Mouse (Mus musculus): ENCODE data around the gene Fbln7. TPM values are rescaled to one million over a fixed set of nuclear protein-coding genes. Genes with fewer than 3 reads are reported as not detected.

Gene Fbln7
- total and polyA plus RNA-seq, 2 experiments from 2014 or later = 3.3 to 4.3 TPM

- no peak overlapping the region for H3K4me3 ChIP-seq (ENCODE audit: low read length)
- no peaks in the 10 kb centered on the region for H3K4me1 ChIP-seq (ENCODE audit: insufficient read depth, low read length)
- peaks cover 32% of the 10 kb centered on the region for H3K36me3 ChIP-seq (ENCODE audit: insufficient read depth, low read length)
Measured at GRCm38 (mm10) chr2:128838611-128839010, 24.2 kb upstream of the Fbln7 start.

DNA sequence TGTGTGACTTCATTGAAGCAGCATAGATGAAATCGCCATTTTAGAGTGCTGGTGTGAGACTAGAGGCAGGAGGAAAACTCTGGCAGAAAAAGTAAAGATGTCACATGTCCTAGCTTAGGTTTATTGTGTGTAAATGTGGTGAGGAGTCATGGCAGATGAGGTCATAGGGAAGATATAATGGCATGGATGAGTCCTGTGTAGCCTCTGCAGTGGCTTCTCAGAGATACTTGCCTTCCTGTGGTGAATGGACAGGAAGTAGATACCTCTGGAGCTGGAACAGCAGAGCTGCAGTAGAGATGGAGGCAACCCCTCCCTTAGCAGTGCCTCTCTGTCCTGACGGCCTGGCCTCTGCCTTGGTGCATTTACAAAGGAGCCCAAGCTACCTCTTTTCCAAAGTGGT lies 23.3 kb upstream of the Fbln7 start:
- Histone ChIP-seq H3K4me2 (ENCODE audit: low read depth, low read length) (no peak overlapping the region), H3K9me3 (ENCODE audit: low read length) (no peaks in the 10 kb centered on the region), H3K27ac (no peak overlapping the region), H3K4me3 (ENCODE audit: low read length) (no peak overlapping the region), H3K9ac (replicated peaks; ENCODE audit: low read length) (no peak overlapping the region), H3K36me3 (ENCODE audit: insufficient read depth, low read length) (peaks cover 33% of the 10 kb centered on the region), H3K27me3 (ENCODE audit: insufficient read depth, low read length) (no peaks in the 10 kb centered on the region), H3K4me1 (ENCODE audit: insufficient read depth, low read length) (no peaks in the 10 kb centered on the region)
- 84% methylated on average over 2 of the region's 2 CpGs for WGBS
- DNase-seq (ENCODE audit: low spot score) (no peak), ATAC-seq (no peak)
- TF ChIP-seq CTCF (IDR thresholded peaks at IDR 0.05; ENCODE audit: low read depth) = no peak

More at GRCm38 (mm10) chr2:128838611-128839010, 24.2 kb upstream of the Fbln7 start:
- Histone ChIP-seq H3K4me2 (ENCODE audit: low read depth, low read length) (no peak overlapping the region), H3K27ac (no peak overlapping the region), H3K9me3 (ENCODE audit: low read length) (no peaks in the 10 kb centered on the region), H3K27me3 (ENCODE audit: insufficient read depth, low read length) (no peaks in the 10 kb centered on the region), H3K9ac (replicated peaks; ENCODE audit: low read length) (no peak overlapping the region)
- no peak for TF ChIP-seq CTCF (IDR thresholded peaks at IDR 0.05; ENCODE audit: low read depth)
- WGBS = 92% methylated on average over 3 of the region's 3 CpGs
- ATAC-seq (no peak), DNase-seq (ENCODE audit: low spot score) (no peak)

GRCm38 (mm10) chr2:128842437-128842836 lies 20.3 kb upstream of the Fbln7 start:
- no peaks in the 10 kb centered on the region for H3K27me3 ChIP-seq (ENCODE audit: insufficient read depth, low read length)
- no peak for TF ChIP-seq CTCF (IDR thresholded peaks at IDR 0.05; ENCODE audit: low read depth)
- H3K36me3 ChIP-seq (ENCODE audit: insufficient read depth, low read length) = peaks cover 37% of the 10 kb centered on the region
- no peak overlapping the region for H3K9ac ChIP-seq (replicated peaks; ENCODE audit: low read length)
- H3K4me1 ChIP-seq (ENCODE audit: insufficient read depth, low read length) = no peaks in the 10 kb centered on the region
- no peak overlapping the region for H3K4me3 ChIP-seq (ENCODE audit: low read length)
- H3K27ac ChIP-seq = no peak overlapping the region
- WGBS = 95% methylated on average over 8 of the region's 8 CpGs
- ATAC-seq (no peak), DNase-seq (ENCODE audit: low spot score) (no peak)
- H3K9me3 ChIP-seq (ENCODE audit: low read length) = no peaks in the 10 kb centered on the region
- H3K4me2 ChIP-seq (ENCODE audit: low read depth, low read length) = no peak overlapping the region

DNA sequence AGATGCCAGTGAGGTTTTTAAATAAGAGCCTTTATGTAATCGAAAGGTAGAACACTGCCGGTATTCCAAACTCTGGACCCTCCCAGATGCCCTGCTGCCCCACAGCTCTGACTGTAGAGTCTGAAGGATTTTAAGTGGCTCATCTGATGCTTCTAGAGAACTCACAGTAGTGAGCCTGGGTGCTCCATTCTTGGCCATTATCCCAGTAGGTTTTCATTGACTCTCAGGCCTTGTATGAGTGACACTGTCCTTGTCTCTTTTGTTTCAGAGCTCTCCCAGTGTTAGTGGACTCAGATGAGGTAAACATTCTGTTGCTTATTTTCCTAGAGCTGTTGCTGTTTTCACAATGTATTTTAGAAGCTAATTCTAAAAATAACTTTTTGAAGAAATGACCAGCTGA lies 12.7 kb upstream of the Fbln7 start:
- no peak for TF ChIP-seq CTCF (IDR thresholded peaks at IDR 0.05; ENCODE audit: low read depth)
- 86% methylated on average over 2 of the region's 2 CpGs for WGBS
- peaks cover 53% of the 10 kb centered on the region for H3K36me3 ChIP-seq (ENCODE audit: insufficient read depth, low read length)

DNA sequence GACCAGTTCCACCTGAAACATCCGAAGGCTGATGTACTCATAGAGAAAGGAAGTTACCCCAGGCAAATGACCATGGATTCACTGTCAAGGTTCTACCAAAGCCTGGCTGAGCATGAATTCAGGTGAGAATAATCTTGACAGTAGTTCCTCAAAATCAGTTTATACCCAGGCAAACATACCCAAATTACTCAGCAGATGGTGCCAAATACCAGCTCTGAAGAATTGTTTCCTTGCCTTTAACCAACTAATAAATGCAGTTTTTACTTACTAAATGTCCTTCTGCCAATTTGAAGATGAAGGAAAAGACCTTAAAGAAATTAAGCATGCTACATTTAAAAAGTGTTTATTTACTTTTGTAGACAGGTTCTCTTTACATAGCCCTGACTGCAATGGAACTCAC lies 6.1 kb upstream of the Fbln7 start:
- DNase-seq (ENCODE audit: low spot score) (peak; percentile 27), ATAC-seq (no peak)
- H3K9ac ChIP-seq (replicated peaks; ENCODE audit: low read length) = no peak overlapping the region
- 81% methylated on average over 1 of the region's 1 CpGs for WGBS
- peak; percentile 48 for TF ChIP-seq CTCF (IDR thresholded peaks at IDR 0.05; ENCODE audit: low read depth)
- no peaks in the 10 kb centered on the region for H3K27me3 ChIP-seq (ENCODE audit: insufficient read depth, low read length)
- H3K27ac ChIP-seq = no peak overlapping the region
- H3K4me2 ChIP-seq (ENCODE audit: low read depth, low read length) = no peak overlapping the region
- no peaks in the 10 kb centered on the region for H3K9me3 ChIP-seq (ENCODE audit: low read length)
- H3K4me3 ChIP-seq (ENCODE audit: low read length) = no peak overlapping the region
- peaks cover 16% of the 10 kb centered on the region for H3K36me3 ChIP-seq (ENCODE audit: insufficient read depth, low read length)
- no peaks in the 10 kb centered on the region for H3K4me1 ChIP-seq (ENCODE audit: insufficient read depth, low read length)

More for the DNA sequence above, 12.7 kb upstream of the Fbln7 start:
- Histone ChIP-seq H3K27ac (no peak overlapping the region), H3K9me3 (ENCODE audit: low read length) (no peaks in the 10 kb centered on the region), H3K27me3 (ENCODE audit: insufficient read depth, low read length) (no peaks in the 10 kb centered on the region), H3K4me2 (ENCODE audit: low read depth, low read length) (no peak overlapping the region), H3K4me3 (ENCODE audit: low read length) (no peak overlapping the region), H3K4me1 (ENCODE audit: insufficient read depth, low read length) (no peaks in the 10 kb centered on the region), H3K9ac (replicated peaks; ENCODE audit: low read length) (no peak overlapping the region)
- no peak for ATAC-seq
- no peak for DNase-seq (ENCODE audit: low spot score)

- no peaks in the 10 kb centered on the region for H3K4me1 ChIP-seq (ENCODE audit: insufficient read depth, low read length)
- H3K9me3 ChIP-seq (ENCODE audit: low read length) = no peaks in the 10 kb centered on the region
- no peak overlapping the region for H3K4me2 ChIP-seq (ENCODE audit: low read depth, low read length)
- no peak for ATAC-seq
- no peak for TF ChIP-seq CTCF (IDR thresholded peaks at IDR 0.05; ENCODE audit: low read depth)
- WGBS = 88% methylated on average over 6 of the region's 6 CpGs
- H3K9ac ChIP-seq (replicated peaks; ENCODE audit: low read length) = no peak overlapping the region
- H3K27me3 ChIP-seq (ENCODE audit: insufficient read depth, low read length) = no peaks in the 10 kb centered on the region; the same call in 1 of the 2 replicates
- H3K27ac ChIP-seq = no peak overlapping the region
- no peaks in the 10 kb centered on the region for H3K36me3 ChIP-seq (ENCODE audit: insufficient read depth, low read length)
- H3K4me3 ChIP-seq (ENCODE audit: low read length) = no peak overlapping the region
- DNase-seq (ENCODE audit: low spot score) = no peak
Measured at GRCm38 (mm10) chr2:128858962-128859361, 3.8 kb upstream of the Fbln7 start.

DNA sequence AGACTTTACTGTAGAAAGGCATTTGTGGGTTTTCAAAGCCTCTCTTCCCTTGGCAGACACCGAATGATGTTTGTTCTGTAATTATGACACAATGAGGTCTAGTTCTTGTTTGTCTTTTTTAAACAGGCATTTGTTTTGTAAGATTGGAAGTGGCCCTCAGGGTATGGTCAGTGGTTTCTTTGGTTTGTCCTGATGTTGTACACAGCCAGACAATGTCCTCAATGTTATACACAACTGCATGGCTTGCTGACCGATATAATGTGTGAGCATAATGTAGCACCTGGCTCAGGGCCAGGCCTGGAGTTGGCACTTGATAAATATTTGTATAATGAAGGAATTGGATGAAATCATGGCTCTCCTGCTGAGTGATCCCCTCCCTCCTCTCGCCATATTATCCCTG lies 2.9 kb upstream of the Fbln7 start:
- H3K9me3 ChIP-seq (ENCODE audit: low read length) = no peaks in the 10 kb centered on the region
- no peak overlapping the region for H3K4me3 ChIP-seq (ENCODE audit: low read length)
- ATAC-seq (no peak), DNase-seq (ENCODE audit: low spot score) (peak; percentile 47)
- WGBS = 52% methylated on average over 3 of the region's 3 CpGs
- no peak overlapping the region for H3K9ac ChIP-seq (replicated peaks; ENCODE audit: low read length)
- TF ChIP-seq CTCF (IDR thresholded peaks at IDR 0.05; ENCODE audit: low read depth) = no peak
- H3K27me3 ChIP-seq (ENCODE audit: insufficient read depth, low read length) = no peaks in the 10 kb centered on the region; the same call in 1 of the 2 replicates
- no peaks in the 10 kb centered on the region for H3K4me1 ChIP-seq (ENCODE audit: insufficient read depth, low read length)
- no peak overlapping the region for H3K27ac ChIP-seq
- no peaks in the 10 kb centered on the region for H3K36me3 ChIP-seq (ENCODE audit: insufficient read depth, low read length)
- no peak overlapping the region for H3K4me2 ChIP-seq (ENCODE audit: low read depth, low read length)
